Mouse (Mus musculus) midbrain, postnatal 0 days (tissue): ENCODE results near the gene Sufu. TPM values are rescaled to one million over a fixed set of nuclear protein-coding genes. Genes with fewer than 3 reads are reported as not detected.

Source experiments
- ATAC-seq: fragments of 200-750 bp; cut with Nextera tagmentation; 2 replicates; pipeline ENCODE4 v1.8.0; 2017; ENCODE audit warnings: moderate number of reproducible peaks, mild to moderate bottlenecking, moderate TSS enrichment, moderate library complexity; ENCODE audit not compliant: low FRiP score
- DNase-seq: peaks from one replicate; pipeline ENCODE4 v3.0.0-alpha.2; 2015; ENCODE audit warnings: low spot score
- H3K27ac ChIP-seq: fragments of 300-500 bp; sonication (generic); 2 replicates; pipeline ENCODE4 v1.5.1; 2014; ENCODE audit warnings: low read depth, mild to moderate bottlenecking, low read length, mixed read lengths
- H3K27me3 ChIP-seq: fragments of 300-500 bp; sonication (generic); 2 replicates; pipeline ENCODE4 v1.6.1; 2014; ENCODE audit warnings: low read length, control low read depth, mixed read lengths; ENCODE audit not compliant: insufficient read depth
- H3K36me3 ChIP-seq: fragments of 300-500 bp; sonication (generic); 2 replicates; pipeline ENCODE4 v1.6.1; 2014; ENCODE audit warnings: low read length, control low read depth, mixed read lengths; ENCODE audit not compliant: insufficient read depth
- H3K4me1 ChIP-seq: fragments of 300-500 bp; sonication (generic); 2 replicates; pipeline ENCODE4 v1.6.1; 2014; ENCODE audit warnings: mild to moderate bottlenecking, control low read depth, antibody characterized with exemption, low read length, mixed read lengths; ENCODE audit not compliant: insufficient read depth
- H3K4me2 ChIP-seq: fragments of 300-500 bp; sonication (generic); 2 replicates; pipeline ENCODE4 v1.6.1; 2014; ENCODE audit warnings: low read depth, mild to moderate bottlenecking, low read length, mixed read lengths; ENCODE audit not compliant: poor library complexity, severe bottlenecking
- H3K4me3 ChIP-seq: fragments of 300-500 bp; sonication (generic); 2 replicates; pipeline ENCODE4 v1.5.1; 2014; ENCODE audit warnings: low read depth, mild to moderate bottlenecking, low read length, moderate library complexity
- H3K9ac ChIP-seq: fragments of 300-500 bp; sonication (generic); replicated peaks from 2 replicates; pipeline ENCODE4 v1.6.1; 2014; ENCODE audit warnings: mild to moderate bottlenecking, low read length, moderate library complexity, mixed read lengths; ENCODE audit not compliant: poor library complexity, severe bottlenecking
- H3K9me3 ChIP-seq: fragments of 300-500 bp; sonication (generic); 2 replicates; pipeline ENCODE4 v1.6.1; 2016; ENCODE audit warnings: low read length, control low read depth
- CTCF ChIP-seq: IDR thresholded peaks from 2 replicates; pipeline ENCODE4 v1.5.1; 2016; ENCODE audit warnings: antibody characterized with exemption, mild to moderate bottlenecking
- WGBS: fragments of 180-500 bp; shearing (Covaris S2); extraction: QIAGEN DNeasy Blood & Tissue Kit; methylation state at CpG from one replicate; pipeline ENCODE4 v1.1.7; 2014; 5-methylcytosine and 5-hydroxymethylcytosine counted together
- polyA plus RNA-seq: library from polyadenylated mRNA; unstranded; fragments of >200 nt; fragmentation: Nextera tagmentation; extraction: Ambion mirVana; gene quantifications from 2 replicates; pipeline ENCODE4 v1.2.1, GENCODE M21; 2015
- total RNA-seq: library from RNA; depleted of rRNA; stranded (reverse); fragments of >200 nt; gene quantifications from 2 replicates; pipeline ENCODE4 v1.2.3, GENCODE M21; 2014

Gene Sufu
- total and polyA plus RNA-seq, 2 experiments from 2014 or later, result 11.5 to 13.2 TPM

- Histone ChIP-seq H3K4me2 (no peak overlapping the region), H3K27me3 (no peaks in the 10 kb centered on the region), H3K4me1 (peaks cover 4% of the 10 kb centered on the region), H3K9me3 (no peaks in the 10 kb centered on the region), H3K4me3 (no peak overlapping the region), H3K9ac (no peak overlapping the region), H3K27ac (no peak overlapping the region), H3K36me3 (peaks cover 45% of the 10 kb centered on the region)
- no peak for TF ChIP-seq CTCF
- 91% methylated on average over 24 of the region's 24 CpGs for WGBS
- ATAC-seq (no peak), DNase-seq (no peak)
These were observed 118.7 kb downstream of the Sufu start for GRCm38 (mm10) chr19:46515287-46515821.

- Histone ChIP-seq H3K4me2 (no peak overlapping the region), H3K27me3 (no peaks in the 10 kb centered on the region), H3K36me3 (peaks cover 45% of the 10 kb centered on the region), H3K9me3 (no peaks in the 10 kb centered on the region), H3K27ac (no peak overlapping the region), H3K4me1 (peaks cover 4% of the 10 kb centered on the region), H3K9ac (no peak overlapping the region), H3K4me3 (no peak overlapping the region)
- DNase-seq, result no peak
- 46% methylated on average over 3 of the region's 3 CpGs for WGBS
- no peak for ATAC-seq
- TF ChIP-seq CTCF, result no peak
These were observed 120.2 kb downstream of the Sufu start for GRCm38 (mm10) chr19:46516667-46517528.

GRCm38 (mm10) chr19:46517529-46518351 is 121.0 kb downstream of the Sufu start:
- Histone ChIP-seq H3K4me2 (peak overlapping the region; percentile 39), H3K27me3 (no peaks in the 10 kb centered on the region), H3K4me1 (peaks cover 4% of the 10 kb centered on the region), H3K27ac (peak overlapping the region; percentile 47; the same call in 1 of the 2 replicates), H3K9ac (peak overlapping the region; percentile 48; the same call in 1 of the 2 replicates), H3K9me3 (no peaks in the 10 kb centered on the region), H3K4me3 (no peak overlapping the region), H3K36me3 (peaks cover 38% of the 10 kb centered on the region)
- no peak for TF ChIP-seq CTCF
- ATAC-seq (peak; percentile 35; the same call in 1 of the 2 replicates), DNase-seq (no peak)
- 36% methylated on average over 10 of the region's 14 CpGs for WGBS

- ATAC-seq (peak; percentile 57; the same call in 1 of the 2 replicates), DNase-seq (no peak)
- Histone ChIP-seq H3K27me3 (no peaks in the 10 kb centered on the region), H3K4me1 (peaks cover 7% of the 10 kb centered on the region), H3K27ac (peak overlapping the region; percentile 32; the same call in 1 of the 2 replicates), H3K4me2 (peak overlapping the region; percentile 39), H3K9me3 (no peaks in the 10 kb centered on the region), H3K9ac (peak overlapping the region; percentile 48), H3K36me3 (peaks cover 32% of the 10 kb centered on the region), H3K4me3 (no peak overlapping the region)
- WGBS, result 2% methylated on average over 11 of the region's 13 CpGs
- no peak for TF ChIP-seq CTCF
These were observed 121.7 kb downstream of the Sufu start for GRCm38 (mm10) chr19:46518352-46518787.

- H3K9ac ChIP-seq, result peak overlapping the region; percentile 48; the same call in 1 of the 2 replicates
- ATAC-seq (no peak), DNase-seq (no peak)
- no peak for TF ChIP-seq CTCF
- peaks cover 26% of the 10 kb centered on the region for H3K36me3 ChIP-seq
- H3K4me3 ChIP-seq, result no peak overlapping the region
- WGBS, result 18% methylated on average over 5 of the region's 5 CpGs
- H3K4me2 ChIP-seq, result peak overlapping the region; percentile 39; the same call in 1 of the 2 replicates
- no peaks in the 10 kb centered on the region for H3K27me3 ChIP-seq
- H3K4me1 ChIP-seq, result peaks cover 14% of the 10 kb centered on the region
- H3K27ac ChIP-seq, result no peak overlapping the region
- no peaks in the 10 kb centered on the region for H3K9me3 ChIP-seq
These were observed 122.3 kb downstream of the Sufu start for GRCm38 (mm10) chr19:46518828-46519621.
